ENCODE assay signal across 24 mouse cellular contexts in the genomic region with DNA sequence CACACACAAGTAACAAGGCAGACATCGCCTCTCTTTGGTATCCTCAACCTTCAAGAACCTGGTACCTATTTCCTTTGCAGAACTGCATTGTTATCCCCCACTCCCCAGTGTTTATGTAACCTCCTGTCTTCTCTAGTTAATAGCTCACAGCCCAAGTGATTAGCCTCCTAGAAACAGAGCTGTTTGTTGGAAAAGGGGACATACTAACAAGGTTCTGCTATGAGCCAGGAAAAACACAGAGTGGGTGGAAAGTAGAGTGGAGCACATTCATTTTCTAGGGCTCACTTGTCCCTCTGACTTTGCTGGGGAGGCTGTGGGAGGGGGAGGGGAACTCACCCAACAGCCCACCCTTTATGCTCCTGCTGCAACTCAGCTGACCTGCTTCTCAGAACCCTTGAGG.
A peak's percentile ranks its signal among the peaks of the same experiment; 100 is the strongest.
DNase-seq lines count a peak whose midpoint lies in the region; ATAC-seq and TF ChIP-seq lines count a peak whose summit lies in the region.
"Had no signal": no experiment of that assay in that cellular context is flagged by ENCODE, and none has a peak within 500 bp of the region (broad histone marks: within the 10 kb centered on the region; RNA-seq: fewer than 3 reads in every experiment).

No protein-coding gene starts in this region.

- H3K27ac ChIP-seq in left cerebral cortex, adult 2 months, result peak overlapping the region; percentile 6; the same call in 1 of the 2 replicates
- H3K27ac ChIP-seq in kidney, embryonic 16.5 days (ENCODE audit: low read length), result 0 out of 2 replicates have a peak overlapping the region, but pooled peaks have one; percentile 7
- H3K27ac ChIP-seq: embryonic facial prominence, embryonic 15.5 days; gastrocnemius, adult 2 months; heart, embryonic 13.5 days; hindbrain, embryonic 15.5 days; intestine, embryonic 15.5 days; midbrain, embryonic 15.5 days had no signal

- H3K9me3 ChIP-seq in kidney, embryonic 16.5 days (ENCODE audit: low read length), result no peaks in the 10 kb centered on the region
- H3K9me3 ChIP-seq: embryonic facial prominence, embryonic 15.5 days; heart, embryonic 13.5 days; hindbrain, embryonic 15.5 days; intestine, embryonic 15.5 days; megakaryocyte, embryonic 14.5 days; midbrain, embryonic 15.5 days had no signal

- no peaks in the 10 kb centered on the region for H3K27me3 ChIP-seq in kidney, embryonic 16.5 days (ENCODE audit: insufficient read depth, low read length)
- H3K27me3 ChIP-seq: embryonic facial prominence, embryonic 15.5 days; heart, embryonic 13.5 days; hindbrain, embryonic 15.5 days; intestine, embryonic 15.5 days; megakaryocyte, embryonic 14.5 days; midbrain, embryonic 15.5 days had no signal

- no peak overlapping the region for H3K4me3 ChIP-seq in left cerebral cortex, adult 2 months
- no peak overlapping the region for H3K4me3 ChIP-seq in kidney, embryonic 16.5 days (ENCODE audit: low read length)
- H3K4me3 ChIP-seq: embryonic facial prominence, embryonic 15.5 days; gastrocnemius, adult 2 months; heart, embryonic 13.5 days; hindbrain, embryonic 15.5 days; intestine, embryonic 15.5 days; megakaryocyte, embryonic 14.5 days; midbrain, embryonic 15.5 days; myocyte had no signal

- no peak overlapping the region for H3K4me2 ChIP-seq in kidney, embryonic 16.5 days (replicated peaks; ENCODE audit: low read depth, low read length)
- H3K4me2 ChIP-seq: embryonic facial prominence, embryonic 15.5 days; heart, embryonic 13.5 days; hindbrain, embryonic 15.5 days; intestine, embryonic 15.5 days; liver, embryonic 11.5 days; midbrain, embryonic 15.5 days had no signal

- no peak overlapping the region for H3K9ac ChIP-seq in kidney, embryonic 16.5 days (replicated peaks; ENCODE audit: low read length)
- H3K9ac ChIP-seq: embryonic facial prominence, embryonic 15.5 days; heart, embryonic 13.5 days; hindbrain, embryonic 15.5 days; intestine, embryonic 15.5 days; midbrain, embryonic 15.5 days had no signal

- 50% methylated on average over 1 of the region's 1 CpGs for WGBS in kidney, embryonic 16.5 days

- H3K4me1 ChIP-seq in kidney, embryonic 16.5 days (ENCODE audit: insufficient read depth, low read length), result peaks cover 9% of the 10 kb centered on the region; the same call in 1 of the 2 replicates
- H3K4me1 ChIP-seq: embryonic facial prominence, embryonic 15.5 days; intestine, embryonic 15.5 days; megakaryocyte, embryonic 14.5 days had no signal

- no peaks in the 10 kb centered on the region for H3K36me3 ChIP-seq in kidney, embryonic 16.5 days (ENCODE audit: insufficient read depth, low read length)
- H3K36me3 ChIP-seq: embryonic facial prominence, embryonic 15.5 days; heart, embryonic 13.5 days; hindbrain, embryonic 15.5 days; intestine, embryonic 15.5 days; midbrain, embryonic 15.5 days had no signal

- DNase-seq in left cerebral cortex, adult 2 months (ENCODE audit: extremely low spot score in 1 of 2, low spot score in 2 of 2), result no peak
- DNase-seq in left cerebral cortex, adult 8-10 months (ENCODE audit: low spot score in 2 of 2), result no peak
- DNase-seq in kidney, adult 11 months, result peak; percentile 38
- DNase-seq in thymus, postnatal 36 days, result no peak
- no peak for DNase-seq in adrenal gland, postnatal 4 days (ENCODE audit: low spot score in 2 of 2)
- DNase-seq in testis, postnatal 14 days (ENCODE audit: low spot score), result no peak
- DNase-seq: B cell, adult 2 months; cerebellum, adult 9-10 months; gastrocnemius, adult 2 months; heart, postnatal 36 days; lung, adult 18-20 months; lung, postnatal 14 days; right cerebral cortex, postnatal 4 days; thymus, postnatal 14 days had no signal

- intact Hi-C loops in left cerebral cortex, adult 2 months (cut with DNase I), result no loop called here

- peak; percentile 72 for ATAC-seq in kidney, embryonic 16.5 days (ENCODE audit: low FRiP score, low TSS enrichment)
- ATAC-seq: forebrain, embryonic 16.5 days; intestine, embryonic 15.5 days; midbrain, embryonic 15.5 days had no signal

- no peak for TF ChIP-seq CTCF in left cerebral cortex, adult 2 months (IDR thresholded peaks at IDR 0.05)
